Mouse (Mus musculus): ENCODE results near the gene Dram1. TPM values are rescaled to one million over a fixed set of nuclear protein-coding genes. Genes with fewer than 3 reads are reported as not detected.

Gene Dram1
- 0.04 TPM in 2 replicates for total RNA-seq (2012; rRNA removed)
- not detected in 2 replicates for total RNA-seq (2014; rRNA removed)
- not detected in 2 replicates for polyA plus RNA-seq (2012; ENCODE audit: insufficient read length, low read depth)

DNA sequence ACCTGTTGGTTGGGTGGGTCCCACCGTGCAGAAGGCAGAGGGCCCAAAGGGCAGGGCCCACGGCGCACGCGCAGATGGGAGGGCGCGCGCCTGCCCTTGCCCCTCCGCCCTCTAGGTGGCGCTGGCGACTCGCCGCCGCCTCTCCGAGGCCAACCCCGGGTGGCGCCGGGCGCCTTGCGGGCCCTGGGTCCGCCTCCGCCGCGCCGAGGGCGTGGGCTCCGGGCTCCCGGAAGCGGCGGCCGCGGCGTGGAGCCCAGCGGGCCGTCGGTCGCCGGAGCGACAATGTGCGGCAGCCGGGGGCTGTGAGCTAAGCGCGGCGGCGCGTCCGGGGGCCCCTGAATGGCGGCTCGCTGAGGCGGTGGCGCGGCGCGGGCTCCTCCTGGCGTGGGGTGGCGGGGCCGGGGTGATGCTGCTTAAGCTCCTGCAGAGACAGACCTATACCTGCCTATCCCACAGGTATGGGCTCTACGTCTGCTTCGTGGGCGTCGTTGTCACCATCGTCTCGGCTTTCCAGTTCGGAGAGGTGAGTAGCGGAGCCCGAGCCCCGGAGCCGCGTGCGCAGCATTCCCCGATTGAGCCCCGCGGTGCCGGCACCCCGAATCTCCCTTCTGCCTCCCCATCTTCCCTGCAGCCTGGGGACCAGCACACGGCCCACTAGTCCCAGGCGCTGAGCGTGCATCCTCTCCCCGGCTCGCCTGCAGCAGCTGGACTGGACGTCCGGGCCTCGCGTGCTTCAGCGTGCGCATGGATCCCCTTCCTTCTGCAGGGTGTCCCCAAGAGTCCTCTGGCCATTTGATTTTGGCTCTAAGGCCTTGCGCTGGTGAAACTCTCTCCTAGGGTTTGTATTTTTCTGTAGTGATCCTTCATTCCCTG is at the start of gene Dram1, which contains the start of gene Gnptab:
Gene Dram1, minus strand, starts transcription at position 68 of the 873 bp plus-strand sequence.
Gene Gnptab, plus strand, starts transcription at position 120 of the 873 bp plus-strand sequence.
- H3K4me2 ChIP-seq (ENCODE audit: insufficient read depth, low read depth, poor library complexity, severe bottlenecking), result peak within 1 kb of the TSS; percentile 90
- TF ChIP-seq UBTF (IDR thresholded peaks at IDR 0.05; ENCODE audit: low read depth, low read length), result peak; percentile 78; the same call in 1 of the 2 replicates
- TF ChIP-seq MAZ (IDR thresholded peaks at IDR 0.05; ENCODE audit: low read depth, low read length), result no peak
- TF ChIP-seq ELF1 (IDR thresholded peaks at IDR 0.05; ENCODE audit: low read depth, low read length), result peak; percentile 91
- TF ChIP-seq ZKSCAN1 (IDR thresholded peaks at IDR 0.05; ENCODE audit: borderline replicate concordance, low read depth, low read length), result no peak
- no peak for TF ChIP-seq CHD1 (IDR thresholded peaks at IDR 0.05; ENCODE audit: low read depth, low read length)
- peak; percentile 33; the same call in 1 of the 2 replicates for TF ChIP-seq BHLHE40 (IDR thresholded peaks at IDR 0.05; ENCODE audit: low read depth, low read length)
- TF ChIP-seq POLR2AphosphoS2 (IDR thresholded peaks at IDR 0.05; ENCODE audit: low read depth, low read length), result no peak
- no peak; the same call in 1 of the 2 replicates for TF ChIP-seq HCFC1 (IDR thresholded peaks at IDR 0.05; ENCODE audit: low read depth, low read length)
- TF ChIP-seq ZC3H11A (IDR thresholded peaks at IDR 0.05; ENCODE audit: low read depth, low read length), result peak; percentile 75
- TF ChIP-seq RAD21 (IDR thresholded peaks at IDR 0.05; ENCODE audit: low read depth, low read length), result peak; percentile 94
- TF ChIP-seq NRF1 (IDR thresholded peaks at IDR 0.05; ENCODE audit: low read depth, low read length), result peak; percentile 89
- TF ChIP-seq KAT2A (IDR thresholded peaks at IDR 0.05; ENCODE audit: insufficient replicate concordance, low read length), result no peak
- TF ChIP-seq EP300 (IDR thresholded peaks at IDR 0.05; ENCODE audit: low read length), result no peak
- TF ChIP-seq MXI1 (IDR thresholded peaks at IDR 0.05; ENCODE audit: low read depth, low read length), result peak; percentile 64
- TF ChIP-seq POLR2A (IDR thresholded peaks at IDR 0.05; ENCODE audit: low read depth, low read length), result peak; percentile 69; the same call in 1 of the 2 replicates
- TF ChIP-seq MAFK (IDR thresholded peaks at IDR 0.05; ENCODE audit: insufficient replicate concordance, low read length), result no peak
- no peak for TF ChIP-seq USF1 (IDR thresholded peaks at IDR 0.05; ENCODE audit: low read depth, low read length)
- TF ChIP-seq NELFE (IDR thresholded peaks at IDR 0.05; ENCODE audit: low read depth, low read length), result peak; percentile 83
- peak; percentile 26 to 95; a peak in 3 of 4 replicates for TF ChIP-seq CTCF (conservative IDR thresholded peaks at IDR 0.05 in 1 of 2, IDR thresholded peaks at IDR 0.05 in 1 of 2; ENCODE audit: low read depth in 2 of 2, low read length in 2 of 2)
- TF ChIP-seq MEF2A (IDR thresholded peaks at IDR 0.05; ENCODE audit: borderline replicate concordance, low read depth, low read length), result peak; percentile 71
- peak; percentile 42; the same call in 1 of the 2 replicates for TF ChIP-seq IRF4 (IDR thresholded peaks at IDR 0.05; ENCODE audit: low read depth, low read length)
- TF ChIP-seq TCF12 (IDR thresholded peaks at IDR 0.05; ENCODE audit: low read depth, low read length), result peak; percentile 70
- peak; percentile 95 for TF ChIP-seq SMC3 (IDR thresholded peaks at IDR 0.05; ENCODE audit: low read depth, low read length)
- TF ChIP-seq ZNF384 (IDR thresholded peaks at IDR 0.05; ENCODE audit: low read depth, low read length), result no peak
- TF ChIP-seq MAX (IDR thresholded peaks at IDR 0.05; ENCODE audit: low read length), result 0 out of 2 replicates have a peak, but pooled peaks have one; percentile 23
- peak within 1 kb of the TSS; percentile 50 for H3K27ac ChIP-seq (ENCODE audit: insufficient read depth, low read depth)
- in situ Hi-C loops (cut with MboI; ENCODE audit: low pct_ligation_motif_present, low pct_unique_long_range_greater_than_20kb, low sequenced_read_pairs), result no loop called here
- H3K4me3 ChIP-seq (replicated peaks in 1 of 3; ENCODE audit: low read depth in 2 of 3, low read length in 2 of 3, poor library complexity in 1 of 3), result peak within 1 kb of the TSS; percentile 82 to 94 (median 85)
- H3K4me1 ChIP-seq (ENCODE audit: control insufficient read depth in 1 of 2, insufficient read depth in 2 of 2), result peaks cover 10 to 54% of the 10 kb centered on the region in 2 experiments
- peak; percentile 77 for DNase-seq (ENCODE audit: extremely low read depth)
- peak within 1 kb of the TSS; percentile 60 for H3K9ac ChIP-seq (ENCODE audit: insufficient read depth, low read depth)
- H3K36me3 ChIP-seq (replicated peaks in 1 of 2; ENCODE audit: control insufficient read depth in 1 of 2, insufficient read depth in 1 of 2, low read length in 1 of 2), result no peaks in the 10 kb centered on the region
- H3K9me3 ChIP-seq (replicated peaks; ENCODE audit: low read length), result no peaks in the 10 kb centered on the region
- dilution Hi-C loops (cut with MboI; ENCODE audit: extremely low pct_ligation_motif_present, extremely low pct_unique_long_range_greater_than_20kb, low sequenced_read_pairs), result no loop called here
- peaks cover 39% of the 10 kb centered on the region for H3K79me2 ChIP-seq (replicated peaks; ENCODE audit: control insufficient read depth, extremely low read depth, insufficient read depth, poor library complexity, severe bottlenecking)
- no peaks in the 10 kb centered on the region for H3K27me3 ChIP-seq (replicated peaks)

All from CH12.LX (cell line).